Mouse (Mus musculus): ENCODE measurements around the gene Zfp202.

DNA sequence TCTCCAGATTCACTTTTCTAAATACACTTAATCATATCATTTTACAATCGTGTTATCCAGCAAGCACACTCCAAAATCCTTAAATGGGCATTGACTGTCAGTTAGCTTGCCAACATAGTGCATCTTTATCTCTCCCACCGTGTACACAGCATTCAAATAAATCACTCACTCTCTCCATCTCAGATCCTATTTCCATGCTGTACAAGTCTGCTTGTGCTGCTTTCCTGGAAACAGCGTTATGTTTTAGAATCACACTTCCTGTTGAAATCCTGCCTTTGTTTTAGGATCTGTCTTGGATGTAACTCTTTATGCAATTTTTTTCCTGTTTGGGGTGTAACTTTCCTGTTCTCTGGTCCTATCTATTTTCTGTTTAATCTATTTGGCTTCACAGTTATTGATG lies 60.3 kb downstream of the Zfp202 start:
- no peak for TF ChIP-seq ZC3H11A (IDR thresholded peaks at IDR 0.05; ENCODE audit: borderline replicate concordance, low read depth, low read length)
- TF ChIP-seq CHD2 (IDR thresholded peaks at IDR 0.05; ENCODE audit: low read depth, low read length) = no peak
- TF ChIP-seq HCFC1 (IDR thresholded peaks at IDR 0.05; ENCODE audit: borderline replicate concordance, insufficient read depth, low read length) = no peak
- TF ChIP-seq ZNF384 (IDR thresholded peaks at IDR 0.05; ENCODE audit: low read depth, low read length) = no peak
- no peak for TF ChIP-seq MAFK (IDR thresholded peaks at IDR 0.05; ENCODE audit: insufficient read depth, low read depth, low read length)
